Mouse (Mus musculus) MEL (cell line): Measurements from ENCODE around the gene Prcc. TPM values are rescaled to one million over a fixed set of nuclear protein-coding genes. Genes with fewer than 3 reads are reported as not detected.

ENCODE experiments used
- DNase-seq: peaks from one replicate; pipeline ENCODE4 v3.0.0; 2011; ENCODE audit warnings: low read depth, low spot score
- H3K27ac ChIP-seq: 2 replicates; pipeline ENCODE4 v1.5.1; 2012; ENCODE audit warnings: low read depth, mild to moderate bottlenecking, control low read depth, low read length, moderate library complexity; ENCODE audit not compliant: control insufficient read depth
- H3K27me3 ChIP-seq, 2 experiments: fragments of 150-350 bp in 1 of 2; sonication (generic) in 1 of 2; 2 replicates each; pipeline ENCODE4 v1.6.1; 2012; ENCODE audit warnings: low read length in 2 of 2, mild to moderate bottlenecking in 2 of 2, improper control_type of control experiment in 1 of 2, moderate library complexity in 1 of 2; ENCODE audit not compliant: insufficient read depth in 2 of 2, control insufficient read depth in 1 of 2
- H3K36me3 ChIP-seq, 2 experiments: 2 replicates each; pipeline ENCODE4 v1.6.1; 2012 to 2014; ENCODE audit warnings: low read length in 2 of 2, improper control_type of control experiment in 1 of 2, inconsistent platforms in 1 of 2, mild to moderate bottlenecking in 1 of 2; ENCODE audit not compliant: insufficient read depth in 2 of 2, control insufficient read depth in 1 of 2
- H3K4me1 ChIP-seq, 2 experiments: fragments of 150-350 bp in 1 of 2; sonication (generic) in 1 of 2; 2 replicates each; pipeline ENCODE4 v1.6.1; 2012; ENCODE audit warnings: low read length in 2 of 2, improper control_type of control experiment in 1 of 2, mild to moderate bottlenecking in 1 of 2; ENCODE audit not compliant: insufficient read depth in 2 of 2, control insufficient read depth in 1 of 2
- H3K4me3 ChIP-seq, 2 experiments: fragments of 150-350 bp in 1 of 2; sonication (generic) in 1 of 2; 2 replicates each; pipeline ENCODE4 v1.5.1; 2012; ENCODE audit warnings: low read depth in 2 of 2, low read length in 2 of 2, mild to moderate bottlenecking in 2 of 2, moderate library complexity in 2 of 2, control low read depth in 1 of 2, improper control_type of control experiment in 1 of 2; ENCODE audit not compliant: control insufficient read depth in 1 of 2, insufficient read depth in 1 of 2
- H3K79me2 ChIP-seq: 2 replicates; pipeline ENCODE4 v1.6.1; 2012; ENCODE audit warnings: mild to moderate bottlenecking, low read length, moderate library complexity; ENCODE audit not compliant: control insufficient read depth, poor library complexity, insufficient read depth
- H3K9ac ChIP-seq: 2 replicates; pipeline ENCODE4 v1.6.1; 2012; ENCODE audit warnings: low read depth, mild to moderate bottlenecking, control low read depth, low read length, moderate library complexity; ENCODE audit not compliant: control insufficient read depth, poor library complexity, severe bottlenecking
- H3K9me3 ChIP-seq: fragments of 150-350 bp; sonication (generic); replicated peaks from 2 replicates; pipeline ENCODE4 v1.6.1; 2012; ENCODE audit warnings: mild to moderate bottlenecking, low read length, improper control_type of control experiment, moderate library complexity; ENCODE audit not compliant: insufficient read depth
- CHD1 ChIP-seq: IDR thresholded peaks from 2 replicates; pipeline ENCODE4 v1.6.1; 2012; ENCODE audit warnings: low read depth, mild to moderate bottlenecking, inconsistent platforms, low read length, improper control_type of control experiment
- CHD2 ChIP-seq: IDR thresholded peaks from 2 replicates; pipeline ENCODE4 v1.6.1; 2011; ENCODE audit warnings: low read length, improper control_type of control experiment
- CTCF ChIP-seq, 3 experiments: IDR thresholded peaks in 2 of 3; conservative IDR thresholded peaks in 1 of 3; 2 replicates each; pipeline ENCODE4 v1.5.1; 2011 to 2012; ENCODE audit warnings: low read length in 3 of 3, low read depth in 2 of 3, mild to moderate bottlenecking in 2 of 3, improper control_type of control experiment in 1 of 3, inconsistent platforms in 1 of 3, mixed read lengths in 1 of 3, moderate library complexity in 1 of 3; ENCODE audit not compliant: control insufficient read depth in 1 of 3, insufficient read depth in 1 of 3, poor library complexity in 1 of 3, severe bottlenecking in 1 of 3
- E2F4 ChIP-seq: IDR thresholded peaks from 2 replicates; pipeline ENCODE4 v1.6.1; 2011; ENCODE audit warnings: low read depth, low read length, improper control_type of control experiment, borderline replicate concordance
- ELF1 ChIP-seq: IDR thresholded peaks from 2 replicates; pipeline ENCODE4 v1.6.1; 2014; ENCODE audit warnings: low read depth, mild to moderate bottlenecking, inconsistent platforms, low read length, improper control_type of control experiment, moderate library complexity
- JUND ChIP-seq: IDR thresholded peaks from 2 replicates; pipeline ENCODE4 v1.6.1; 2011; ENCODE audit warnings: low read depth, mild to moderate bottlenecking, improper control_type of control experiment, low read length
- KAT2A ChIP-seq: conservative IDR thresholded peaks from 2 replicates; pipeline ENCODE4 v1.6.1; 2012; ENCODE audit warnings: low read depth, low read length, improper control_type of control experiment, inconsistent platforms
- MXI1 ChIP-seq: IDR thresholded peaks from 2 replicates; pipeline ENCODE4 v1.6.1; 2011; ENCODE audit warnings: mild to moderate bottlenecking, low read depth, low read length, improper control_type of control experiment
- NRF1 ChIP-seq: IDR thresholded peaks from 2 replicates; pipeline ENCODE4 v1.6.1; 2014; ENCODE audit warnings: low read depth, mild to moderate bottlenecking, inconsistent platforms, low read length, improper control_type of control experiment, moderate library complexity; ENCODE audit not compliant: poor library complexity, insufficient read depth, severe bottlenecking
- POLR2AphosphoS2 ChIP-seq: IDR thresholded peaks from 2 replicates; pipeline ENCODE4 v1.6.1; 2011; ENCODE audit warnings: low read length, improper control_type of control experiment
- RAD21 ChIP-seq: IDR thresholded peaks from 2 replicates; pipeline ENCODE4 v1.6.1; 2011; ENCODE audit warnings: mild to moderate bottlenecking, low read depth, low read length, improper control_type of control experiment
- SIN3A ChIP-seq: IDR thresholded peaks from 2 replicates; pipeline ENCODE4 v1.6.1; 2012; ENCODE audit warnings: low read length, improper control_type of control experiment, inconsistent platforms
- SMC3 ChIP-seq: IDR thresholded peaks from 2 replicates; pipeline ENCODE4 v1.6.1; 2011; ENCODE audit warnings: low read depth, low read length, improper control_type of control experiment
- TCF12 ChIP-seq: IDR thresholded peaks from 2 replicates; pipeline ENCODE4 v1.6.1; 2014; ENCODE audit warnings: low read depth, mild to moderate bottlenecking, inconsistent platforms, low read length, improper control_type of control experiment, moderate library complexity
- ZC3H11A ChIP-seq: IDR thresholded peaks from 2 replicates; pipeline ENCODE4 v1.6.1; 2012; ENCODE audit warnings: low read depth, mild to moderate bottlenecking, inconsistent platforms, low read length, improper control_type of control experiment
- polyA plus RNA-seq, 2 experiments: library from polyadenylated mRNA; stranded (reverse) in 1 of 2; unstranded in 1 of 2; fragments of >175 nt in 1 of 2; fragments of >200 nt in 1 of 2; gene quantifications; 2 replicates each; pipeline versions ENCODE4 v1.2.1 to v1.2.4; 2012; ENCODE audit warnings: low replicate concordance in 2 of 2, low read depth in 1 of 2; ENCODE audit not compliant: insufficient read length in 2 of 2, insufficient read depth in 1 of 2, missing spikeins in 1 of 2
- total RNA-seq: library from RNA; depleted of rRNA; stranded (reverse); fragments of 300-350 nt; gene quantifications from 2 replicates; pipeline ENCODE4 v1.2.3, GENCODE M21; 2012

Prcc gene
- total and polyA plus RNA-seq, 3 experiments = 47.0 to 65.9 TPM; not detected in 1

GRCm38 (mm10) chr3:87838622-87839021 is 46.8 kb downstream of the Prcc start:
- Histone ChIP-seq H3K27ac (no peak overlapping the region), H3K36me3 (peaks cover 0 to 3% of the 10 kb centered on the region in 2 experiments; a peak in 1 of 4 replicates)

GRCm38 (mm10) chr3:87833482-87833881 is 51.9 kb downstream of the Prcc start:
- Histone ChIP-seq H3K36me3 (peaks cover 0 to 5% of the 10 kb centered on the region in 2 experiments; a peak in 1 of 4 replicates), H3K4me3 (no peak overlapping the region), H3K79me2 (no peaks in the 10 kb centered on the region), H3K27me3 (peaks cover 0 to 5% of the 10 kb centered on the region in 2 experiments; a peak in 2 of 4 replicates), H3K4me1 (peaks cover 0 to 3% of the 10 kb centered on the region in 2 experiments; a peak in 1 of 4 replicates), H3K9me3 (no peaks in the 10 kb centered on the region), H3K27ac (no peak overlapping the region), H3K9ac (no peak overlapping the region)
- DNase-seq = no peak
- no peak for TF ChIP-seq JUND
- peak; percentile 38 for TF ChIP-seq SMC3
- no peak for TF ChIP-seq NRF1
- peak; percentile 23 to 42 (median 25); a peak in 4 of 6 replicates for TF ChIP-seq CTCF (IDR thresholded peaks at IDR 0.05 in 2 of 3, conservative IDR thresholded peaks at IDR 0.05 in 1 of 3; ENCODE audit: control insufficient read depth in 1 of 3, insufficient read depth in 1 of 3, low read depth in 2 of 3, low read length in 3 of 3, poor library complexity in 1 of 3, severe bottlenecking in 1 of 3)
- TF ChIP-seq E2F4 = no peak
- no peak for TF ChIP-seq ELF1
- no peak for TF ChIP-seq RAD21
- TF ChIP-seq MXI1 = no peak
- no peak for TF ChIP-seq KAT2A
- no peak for TF ChIP-seq POLR2AphosphoS2
- no peak for TF ChIP-seq CHD2
- TF ChIP-seq CHD1 = no peak
- no peak for TF ChIP-seq TCF12

More at GRCm38 (mm10) chr3:87838622-87839021, 46.8 kb downstream of the Prcc start:
- H3K9me3 ChIP-seq = no peaks in the 10 kb centered on the region
- peaks cover 10 to 12% of the 10 kb centered on the region in 2 experiments for H3K27me3 ChIP-seq
- H3K4me3 ChIP-seq = peak overlapping the region in 1 of 2 experiments; percentile 16; a peak in 1 of 4 replicates
- no peak overlapping the region; the same call in 1 of the 2 replicates for H3K9ac ChIP-seq
- TF ChIP-seq TCF12 (no peak), RAD21 (peak; percentile 51), CTCF (IDR thresholded peaks at IDR 0.05 in 2 of 3, conservative IDR thresholded peaks at IDR 0.05 in 1 of 3; ENCODE audit: control insufficient read depth in 1 of 3, insufficient read depth in 1 of 3, low read depth in 2 of 3, low read length in 3 of 3, poor library complexity in 1 of 3, severe bottlenecking in 1 of 3) (peak; percentile 86 to 96 (median 86)), ZC3H11A (peak; percentile 39), SMC3 (peak; percentile 82), SIN3A (no peak), NRF1 (no peak), E2F4 (no peak), CHD1 (no peak)
- H3K79me2 ChIP-seq = no peaks in the 10 kb centered on the region
- peaks cover 0 to 4% of the 10 kb centered on the region in 2 experiments; a peak in 1 of 4 replicates for H3K4me1 ChIP-seq
- peak; percentile 78 for DNase-seq
